Mouse (Mus musculus): Measurements from ENCODE around the gene Zfp426. TPM values are rescaled to one million over a fixed set of nuclear protein-coding genes. Genes with fewer than 3 reads are reported as not detected.

The Zfp426 gene
- total RNA-seq, 2 experiments from 2014 or later, result 7.4 to 8.2 TPM

GRCm38 (mm10) chr9:20466761-20467442, 25.6 kb downstream of the Zfp426 start:
- intact Hi-C loops (cut with DNase I; ENCODE audit: low total_unique reads), result loop anchor here (5.0 kb wide), 1 partner anchor 80 kb away; no protein-coding TSS in a partner anchor
- peak; percentile 37 for DNase-seq

- DNase-seq, result peak; percentile 65
- intact Hi-C loops (cut with DNase I; ENCODE audit: low total_unique reads), result no loop called here
Observed at GRCm38 (mm10) chr9:20459377-20460317, 32.9 kb downstream of the Zfp426 start, which contains the start of gene Zfp26. TSS of gene Zfp26 (minus strand) at chr9:20460162.

- DNase-seq, result no peak
- intact Hi-C loops (cut with DNase I; ENCODE audit: low total_unique reads), result no loop called here
Observed at GRCm38 (mm10) chr9:20453647-20454046, 38.9 kb downstream of the Zfp426 start.

- intact Hi-C loops (cut with DNase I; ENCODE audit: low total_unique reads), result no loop called here
- no peak for DNase-seq
Observed at GRCm38 (mm10) chr9:20451493-20451892, 41.1 kb downstream of the Zfp426 start.

- DNase-seq, result no peak
- intact Hi-C loops (cut with DNase I; ENCODE audit: low total_unique reads), result no loop called here
Observed at GRCm38 (mm10) chr9:20443183-20443783, 49.3 kb downstream of the Zfp426 start.

GRCm38 (mm10) chr9:20430004-20430403, 62.5 kb downstream of the Zfp426 start:
- no peak for DNase-seq
- intact Hi-C loops (cut with DNase I; ENCODE audit: low total_unique reads), result no loop called here

Other genes starting within 250 kb of the Zfp426 start
- gene Olfr39, start 210.4 kb downstream of the Zfp426 start, total RNA-seq (2021), result not detected
- gene Olfr873, start 194.2 kb downstream of the Zfp426 start, total RNA-seq (2021), result not detected
- under 1 TPM in 1 of 2 experiments, not detected in 1; 0.06 TPM for gene Olfr18, start 156.7 kb downstream of the Zfp426 start, total RNA-seq (2021)
- 1 to 10 TPM; 9.3 to 9.6 TPM for gene Zfp560, start 107.6 kb downstream of the Zfp426 start, total RNA-seq (2021)
- 1 to 10 TPM; 7.6 to 8.5 TPM for gene Zfp26, start 32.6 kb downstream of the Zfp426 start, total RNA-seq (2021)
- gene Zfp266, start 28.7 kb upstream of the Zfp426 start, total RNA-seq (2021), result 10 to 100 TPM; 22.2 to 22.6 TPM
- 1 to 10 TPM; 4.1 to 4.4 TPM for gene Zfp846, start 88.5 kb upstream of the Zfp426 start, total RNA-seq (2021)
- gene Ubl5, start 150.1 kb upstream of the Zfp426 start, total RNA-seq (2021), result 100 to 1,000 TPM; 172 to 182 TPM
- 1 to 10 TPM; 5.7 to 6.6 TPM for gene Fbxl12, start 152.0 kb upstream of the Zfp426 start, total RNA-seq (2021)
- gene Pin1, start 159.3 kb upstream of the Zfp426 start, total RNA-seq (2021), result 10 to 100 TPM; 14.6 to 15.5 TPM

Data from gastrocnemius, postnatal 14 days (tissue).